Mouse (Mus musculus): Measurements from ENCODE around the gene Col13a1. TPM values are rescaled to one million over a fixed set of nuclear protein-coding genes. Genes with fewer than 3 reads are reported as not detected.

Col13a1 gene
- polyA plus RNA-seq, 1 experiment from 2014 or later = 1.2 TPM

DNA sequence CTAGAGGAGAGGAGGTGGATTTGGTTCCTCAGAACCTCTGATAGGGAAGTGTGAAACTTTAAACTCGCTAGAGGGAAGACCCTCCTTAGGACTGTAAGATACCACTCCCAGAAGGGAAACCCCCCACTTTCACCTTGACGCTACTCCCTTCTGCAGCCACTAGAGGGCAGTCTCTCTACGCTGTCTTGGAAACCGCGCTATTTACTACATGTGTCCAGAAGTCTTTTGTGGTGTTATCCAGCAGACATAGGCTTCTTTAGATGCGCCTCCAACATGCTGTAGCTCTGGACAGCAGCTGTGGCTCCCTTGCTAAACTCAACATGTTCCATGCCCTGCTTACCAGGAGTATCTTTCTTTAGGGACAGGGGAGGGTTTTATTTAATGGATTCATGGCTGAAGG lies 140.1 kb downstream of the Col13a1 start:
- no peaks in the 10 kb centered on the region for H3K4me1 ChIP-seq (replicated peaks; ENCODE audit: control insufficient read depth, insufficient read depth, low read length)
- ATAC-seq (replicated peaks; ENCODE audit: low FRiP score) = no peak; the same call in 1 of the 2 replicates
- 0% methylated on average over 6 of the region's 6 CpGs for WGBS

DNA sequence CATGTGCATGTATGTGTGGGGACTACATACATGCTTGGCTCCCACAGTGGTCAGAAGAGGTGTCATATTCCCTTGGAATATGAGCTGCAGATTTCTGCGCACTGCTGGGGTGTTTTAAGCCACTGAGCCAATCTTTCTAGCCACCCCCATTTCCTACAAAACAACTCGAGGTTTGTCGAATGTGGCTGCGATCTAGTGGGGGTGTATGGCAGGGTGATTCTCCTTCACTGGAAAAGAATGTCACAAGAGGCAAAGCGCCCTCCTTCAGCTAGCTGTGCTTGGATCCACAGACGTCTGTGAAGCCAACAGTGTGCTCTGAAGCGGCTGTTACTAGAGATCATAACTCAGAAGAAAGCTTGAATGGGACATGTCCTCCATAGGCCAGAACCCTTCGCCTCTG lies 141.6 kb downstream of the Col13a1 start:
- H3K9me3 ChIP-seq (ENCODE audit: control insufficient read depth, low read length) = no peaks in the 10 kb centered on the region
- no peaks in the 10 kb centered on the region for H3K27me3 ChIP-seq (ENCODE audit: control insufficient read depth, insufficient read depth, low read length)
- no peak overlapping the region for H3K4me3 ChIP-seq (ENCODE audit: low read depth, low read length)
- H3K4me1 ChIP-seq (replicated peaks; ENCODE audit: control insufficient read depth, insufficient read depth, low read length) = no peaks in the 10 kb centered on the region
- no peak overlapping the region for H3K27ac ChIP-seq (ENCODE audit: low read depth, low read length)
- H3K36me3 ChIP-seq (ENCODE audit: control insufficient read depth, insufficient read depth, low read length) = no peaks in the 10 kb centered on the region
- H3K9ac ChIP-seq (ENCODE audit: low read length) = no peak overlapping the region
- DNase-seq (ENCODE audit: low spot score) = no peak
- WGBS = 78% methylated on average over 8 of the region's 8 CpGs
- ATAC-seq (replicated peaks; ENCODE audit: low FRiP score) = no peak
- H3K4me2 ChIP-seq (ENCODE audit: low read depth, low read length, severe bottlenecking) = no peak overlapping the region

More for the DNA sequence above, 140.1 kb downstream of the Col13a1 start:
- Histone ChIP-seq H3K27ac (ENCODE audit: low read depth, low read length) (no peak overlapping the region), H3K4me2 (ENCODE audit: low read depth, low read length, severe bottlenecking) (no peak overlapping the region), H3K27me3 (ENCODE audit: control insufficient read depth, insufficient read depth, low read length) (no peaks in the 10 kb centered on the region), H3K4me3 (ENCODE audit: low read depth, low read length) (no peak overlapping the region), H3K9ac (ENCODE audit: low read length) (no peak overlapping the region), H3K36me3 (ENCODE audit: control insufficient read depth, insufficient read depth, low read length) (no peaks in the 10 kb centered on the region), H3K9me3 (ENCODE audit: control insufficient read depth, low read length) (no peaks in the 10 kb centered on the region)
- peak; percentile 80 for DNase-seq (ENCODE audit: low spot score)

DNA sequence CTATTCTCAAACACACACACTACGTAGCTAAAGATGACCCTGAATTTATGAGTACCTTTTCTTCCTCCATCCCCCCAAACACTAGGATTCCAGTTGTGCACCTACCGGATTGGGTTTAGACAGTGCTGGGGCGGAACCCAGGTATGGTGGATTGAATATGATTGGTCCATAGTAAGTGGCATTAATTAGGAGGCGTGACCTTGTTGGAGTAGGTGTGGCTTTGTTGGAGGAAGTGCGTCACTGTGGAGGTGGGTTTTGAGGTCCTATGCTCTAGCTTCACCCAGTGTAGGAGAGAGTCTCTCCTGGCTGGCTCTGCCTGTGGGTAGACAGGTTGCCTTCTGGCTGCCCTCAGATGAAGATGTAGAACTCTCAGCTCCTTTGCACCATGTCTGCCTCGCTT lies 144.6 kb downstream of the Col13a1 start:
- no peak for ATAC-seq (replicated peaks; ENCODE audit: low FRiP score)
- WGBS = 90% methylated on average over 6 of the region's 6 CpGs

DNA sequence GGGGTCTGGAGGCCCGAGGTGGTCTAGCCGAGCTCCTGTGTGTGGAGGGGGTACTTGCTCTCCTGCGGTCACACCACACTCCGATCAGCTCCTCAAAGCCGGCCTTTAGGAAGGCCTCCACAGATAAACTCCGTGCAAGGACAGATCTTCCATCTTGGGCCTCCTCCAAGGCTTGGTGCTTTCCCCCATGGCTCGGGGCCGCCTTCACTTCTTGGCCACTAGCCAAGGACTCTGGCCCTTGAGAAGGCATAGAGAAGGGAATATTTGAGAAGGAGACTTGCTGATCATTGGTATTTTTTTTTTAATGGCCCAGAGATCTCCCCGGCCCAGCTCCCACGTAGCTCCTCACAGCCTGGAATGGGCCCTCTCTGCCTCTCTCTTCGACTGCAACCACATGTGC lies 146.2 kb downstream of the Col13a1 start:
- Histone ChIP-seq H3K4me1 (replicated peaks; ENCODE audit: control insufficient read depth, insufficient read depth, low read length) (no peaks in the 10 kb centered on the region), H3K36me3 (ENCODE audit: control insufficient read depth, insufficient read depth, low read length) (no peaks in the 10 kb centered on the region), H3K4me3 (ENCODE audit: low read depth, low read length) (no peak overlapping the region), H3K9me3 (ENCODE audit: control insufficient read depth, low read length) (no peaks in the 10 kb centered on the region), H3K27ac (ENCODE audit: low read depth, low read length) (no peak overlapping the region), H3K9ac (ENCODE audit: low read length) (no peak overlapping the region), H3K27me3 (ENCODE audit: control insufficient read depth, insufficient read depth, low read length) (no peaks in the 10 kb centered on the region), H3K4me2 (ENCODE audit: low read depth, low read length, severe bottlenecking) (no peak overlapping the region)
- ATAC-seq (replicated peaks; ENCODE audit: low FRiP score) (no peak), DNase-seq (ENCODE audit: low spot score) (no peak)
- WGBS = 92% methylated on average over 11 of the region's 11 CpGs

More for the DNA sequence above, 144.6 kb downstream of the Col13a1 start:
- no peak overlapping the region for H3K4me3 ChIP-seq (ENCODE audit: low read depth, low read length)
- no peak overlapping the region for H3K9ac ChIP-seq (ENCODE audit: low read length)
- no peak overlapping the region for H3K27ac ChIP-seq (ENCODE audit: low read depth, low read length)
- no peak overlapping the region for H3K4me2 ChIP-seq (ENCODE audit: low read depth, low read length, severe bottlenecking)
- H3K27me3 ChIP-seq (ENCODE audit: control insufficient read depth, insufficient read depth, low read length) = no peaks in the 10 kb centered on the region
- H3K36me3 ChIP-seq (ENCODE audit: control insufficient read depth, insufficient read depth, low read length) = no peaks in the 10 kb centered on the region
- H3K4me1 ChIP-seq (replicated peaks; ENCODE audit: control insufficient read depth, insufficient read depth, low read length) = no peaks in the 10 kb centered on the region
- DNase-seq (ENCODE audit: low spot score) = no peak
- no peaks in the 10 kb centered on the region for H3K9me3 ChIP-seq (ENCODE audit: control insufficient read depth, low read length)

- Histone ChIP-seq H3K27ac (ENCODE audit: low read depth, low read length) (no peak overlapping the region), H3K9ac (ENCODE audit: low read length) (no peak overlapping the region), H3K4me2 (ENCODE audit: low read depth, low read length, severe bottlenecking) (no peak overlapping the region), H3K4me3 (ENCODE audit: low read depth, low read length) (no peak overlapping the region), H3K27me3 (ENCODE audit: control insufficient read depth, insufficient read depth, low read length) (no peaks in the 10 kb centered on the region), H3K36me3 (ENCODE audit: control insufficient read depth, insufficient read depth, low read length) (no peaks in the 10 kb centered on the region), H3K9me3 (ENCODE audit: control insufficient read depth, low read length) (no peaks in the 10 kb centered on the region), H3K4me1 (replicated peaks; ENCODE audit: control insufficient read depth, insufficient read depth, low read length) (peaks cover 4% of the 10 kb centered on the region)
- ATAC-seq (replicated peaks; ENCODE audit: low FRiP score) (no peak), DNase-seq (ENCODE audit: low spot score) (no peak)
- 92% methylated on average over 6 of the region's 6 CpGs for WGBS
Observed at GRCm38 (mm10) chr10:61831741-61832140, 147.2 kb downstream of the Col13a1 start.

GRCm38 (mm10) chr10:61831251-61831650 lies 147.7 kb downstream of the Col13a1 start:
- peaks cover 4% of the 10 kb centered on the region for H3K4me1 ChIP-seq (replicated peaks; ENCODE audit: control insufficient read depth, insufficient read depth, low read length)
- DNase-seq (ENCODE audit: low spot score) = no peak
- H3K27ac ChIP-seq (ENCODE audit: low read depth, low read length) = no peak overlapping the region

GRCm38 (mm10) chr10:61830817-61831216 lies 148.1 kb downstream of the Col13a1 start:
- no peak overlapping the region for H3K9ac ChIP-seq (ENCODE audit: low read length)
- no peak for DNase-seq (ENCODE audit: low spot score)
- H3K9me3 ChIP-seq (ENCODE audit: control insufficient read depth, low read length) = no peaks in the 10 kb centered on the region
- H3K27ac ChIP-seq (ENCODE audit: low read depth, low read length) = no peak overlapping the region
- no peak for ATAC-seq (replicated peaks; ENCODE audit: low FRiP score)
- H3K4me3 ChIP-seq (ENCODE audit: low read depth, low read length) = no peak overlapping the region
- peaks cover 4% of the 10 kb centered on the region for H3K4me1 ChIP-seq (replicated peaks; ENCODE audit: control insufficient read depth, insufficient read depth, low read length)
- H3K27me3 ChIP-seq (ENCODE audit: control insufficient read depth, insufficient read depth, low read length) = no peaks in the 10 kb centered on the region
- no peak overlapping the region for H3K4me2 ChIP-seq (ENCODE audit: low read depth, low read length, severe bottlenecking)
- WGBS = 57% methylated on average over 9 of the region's 9 CpGs
- no peaks in the 10 kb centered on the region for H3K36me3 ChIP-seq (ENCODE audit: control insufficient read depth, insufficient read depth, low read length)

More at GRCm38 (mm10) chr10:61831251-61831650, 147.7 kb downstream of the Col13a1 start:
- Histone ChIP-seq H3K9me3 (ENCODE audit: control insufficient read depth, low read length) (no peaks in the 10 kb centered on the region), H3K36me3 (ENCODE audit: control insufficient read depth, insufficient read depth, low read length) (no peaks in the 10 kb centered on the region), H3K4me3 (ENCODE audit: low read depth, low read length) (no peak overlapping the region), H3K9ac (ENCODE audit: low read length) (no peak overlapping the region), H3K4me2 (ENCODE audit: low read depth, low read length, severe bottlenecking) (no peak overlapping the region), H3K27me3 (ENCODE audit: control insufficient read depth, insufficient read depth, low read length) (no peaks in the 10 kb centered on the region)
- no peak for ATAC-seq (replicated peaks; ENCODE audit: low FRiP score)
- 81% methylated on average over 12 of the region's 12 CpGs for WGBS

GRCm38 (mm10) chr10:61829046-61829445 lies 149.9 kb downstream of the Col13a1 start:
- Histone ChIP-seq H3K9me3 (ENCODE audit: control insufficient read depth, low read length) (no peaks in the 10 kb centered on the region), H3K4me3 (ENCODE audit: low read depth, low read length) (no peak overlapping the region), H3K27ac (ENCODE audit: low read depth, low read length) (no peak overlapping the region), H3K36me3 (ENCODE audit: control insufficient read depth, insufficient read depth, low read length) (no peaks in the 10 kb centered on the region), H3K9ac (ENCODE audit: low read length) (no peak overlapping the region), H3K4me1 (replicated peaks; ENCODE audit: control insufficient read depth, insufficient read depth, low read length) (peaks cover 4% of the 10 kb centered on the region), H3K27me3 (ENCODE audit: control insufficient read depth, insufficient read depth, low read length) (no peaks in the 10 kb centered on the region), H3K4me2 (ENCODE audit: low read depth, low read length, severe bottlenecking) (no peak overlapping the region)
- DNase-seq (ENCODE audit: low spot score) (no peak), ATAC-seq (replicated peaks; ENCODE audit: low FRiP score) (no peak)
- WGBS = 60% methylated on average over 4 of the region's 4 CpGs

Measured in forebrain, embryonic 11.5 days (tissue).